Mouse (Mus musculus) liver, embryonic 16.5 days (tissue): Measurements from ENCODE around the gene Hyal1. TPM values are rescaled to one million over a fixed set of nuclear protein-coding genes. Genes with fewer than 3 reads are reported as not detected.

ENCODE experiments used
- ATAC-seq: fragments of 200-750 bp; cut with Nextera tagmentation; 2 replicates; pipeline ENCODE4 v1.8.0; 2017; ENCODE audit warnings: low read depth, mild to moderate bottlenecking, moderate number of reproducible peaks, moderate library complexity
- H3K27ac ChIP-seq: fragments of 300-500 bp; sonication (generic); 2 replicates; pipeline ENCODE4 v1.5.1; 2014; ENCODE audit warnings: mild to moderate bottlenecking, low read length
- H3K27me3 ChIP-seq: fragments of 300-500 bp; sonication (generic); 2 replicates; pipeline ENCODE4 v1.6.1; 2014; ENCODE audit warnings: low read depth, low read length, mixed read lengths; ENCODE audit not compliant: control insufficient read depth, insufficient read depth
- H3K36me3 ChIP-seq: fragments of 300-500 bp; sonication (generic); 2 replicates; pipeline ENCODE4 v1.6.1; 2014; ENCODE audit warnings: mild to moderate bottlenecking; ENCODE audit not compliant: control insufficient read depth, insufficient read depth
- H3K4me1 ChIP-seq: fragments of 300-500 bp; sonication (generic); 2 replicates; pipeline ENCODE4 v1.6.1; 2014; ENCODE audit warnings: low read depth, low read length, mixed read lengths; ENCODE audit not compliant: control insufficient read depth
- H3K4me2 ChIP-seq: fragments of 300-500 bp; sonication (generic); 2 replicates; pipeline ENCODE4 v1.6.1; 2014; ENCODE audit warnings: low read depth, low read length, mixed read lengths
- H3K4me3 ChIP-seq: fragments of 300-500 bp; sonication (generic); 2 replicates; pipeline ENCODE4 v1.5.1; 2014; ENCODE audit warnings: low read depth, mild to moderate bottlenecking, low read length
- H3K9ac ChIP-seq: fragments of 300-500 bp; sonication (generic); 2 replicates; pipeline ENCODE4 v1.6.1; 2014; ENCODE audit warnings: low read depth, low read length
- H3K9me3 ChIP-seq: fragments of 300-500 bp; sonication (generic); replicated peaks from 2 replicates; pipeline ENCODE4 v1.6.1; 2016; ENCODE audit warnings: low read length; ENCODE audit not compliant: control insufficient read depth
- WGBS: fragments of 180-500 bp; shearing (Covaris S2); extraction: QIAGEN DNeasy Blood & Tissue Kit; methylation state at CpG from one replicate; pipeline ENCODE4 v1.1.7; 2014; ENCODE audit not compliant: insufficient replicate concordance; 5-methylcytosine and 5-hydroxymethylcytosine counted together
- polyA plus RNA-seq: library from polyadenylated mRNA; unstranded; fragments of >200 nt; fragmentation: Nextera tagmentation; extraction: Ambion mirVana; gene quantifications from 2 replicates; pipeline ENCODE4 v1.2.1, GENCODE M21; 2015

The Hyal1 gene
- polyA plus RNA-seq, 1 experiment from 2014 or later, result 3.8 TPM

GRCm38 (mm10) chr9:107583174-107583573, 6.4 kb downstream of the Hyal1 start:
- no peak for ATAC-seq
- H3K4me1 ChIP-seq, result peaks cover 41% of the 10 kb centered on the region
- H3K36me3 ChIP-seq, result peaks cover 7% of the 10 kb centered on the region
- no peak overlapping the region; the same call in 1 of the 2 replicates for H3K27ac ChIP-seq
- H3K27me3 ChIP-seq, result no peaks in the 10 kb centered on the region
- H3K4me2 ChIP-seq, result no peak overlapping the region
- no peak overlapping the region for H3K4me3 ChIP-seq
- H3K9ac ChIP-seq, result no peak overlapping the region
- no peaks in the 10 kb centered on the region for H3K9me3 ChIP-seq
- 89% methylated on average over 14 of the region's 14 CpGs for WGBS

- peak overlapping the region; percentile 68 for H3K4me2 ChIP-seq
- peak overlapping the region; percentile 48 for H3K9ac ChIP-seq
- H3K4me3 ChIP-seq, result peak overlapping the region; percentile 59
- H3K36me3 ChIP-seq, result peaks cover 25% of the 10 kb centered on the region
- peaks cover 51% of the 10 kb centered on the region for H3K4me1 ChIP-seq
- 78% methylated on average over 5 of the region's 5 CpGs for WGBS
- peak overlapping the region; percentile 93 for H3K27ac ChIP-seq
- no peaks in the 10 kb centered on the region for H3K27me3 ChIP-seq
- ATAC-seq, result no peak
- H3K9me3 ChIP-seq, result no peaks in the 10 kb centered on the region
Measured at GRCm38 (mm10) chr9:107586504-107586903, 9.8 kb downstream of the Hyal1 start.

GRCm38 (mm10) chr9:107586974-107587832, 10.5 kb downstream of the Hyal1 start, which contains the start of gene Ifrd2:
TSS of gene Ifrd2 (plus strand) at chr9:107587642.
- Histone ChIP-seq H3K9me3 (no peaks in the 10 kb centered on the region), H3K4me1 (peaks cover 44% of the 10 kb centered on the region), H3K4me3 (peak within 1 kb of the TSS; percentile 91), H3K36me3 (peaks cover 32% of the 10 kb centered on the region), H3K4me2 (peak within 1 kb of the TSS; percentile 83), H3K9ac (peak within 1 kb of the TSS; percentile 93), H3K27ac (peak within 1 kb of the TSS; percentile 94), H3K27me3 (no peaks in the 10 kb centered on the region)
- peak; percentile 92 for ATAC-seq
- 6% methylated on average over 46 of the region's 46 CpGs for WGBS

GRCm38 (mm10) chr9:107587833-107588639, 11.3 kb downstream of the Hyal1 start:
- Histone ChIP-seq H3K4me3 (peak overlapping the region; percentile 91), H3K27ac (peak overlapping the region; percentile 94), H3K36me3 (peaks cover 39% of the 10 kb centered on the region), H3K9me3 (no peaks in the 10 kb centered on the region), H3K4me1 (peaks cover 37% of the 10 kb centered on the region), H3K27me3 (no peaks in the 10 kb centered on the region), H3K9ac (peak overlapping the region; percentile 93), H3K4me2 (peak overlapping the region; percentile 83)
- ATAC-seq, result peak; percentile 22
- WGBS, result under 1% methylated on average over 33 of the region's 33 CpGs

- Histone ChIP-seq H3K4me2 (peak overlapping the region; percentile 83), H3K27ac (peak overlapping the region; percentile 94), H3K9ac (peak overlapping the region; percentile 93), H3K36me3 (peaks cover 53% of the 10 kb centered on the region), H3K27me3 (no peaks in the 10 kb centered on the region), H3K4me3 (peak overlapping the region; percentile 91), H3K9me3 (no peaks in the 10 kb centered on the region), H3K4me1 (peaks cover 37% of the 10 kb centered on the region)
- ATAC-seq, result peak; percentile 22
- 59% methylated on average over 25 of the region's 25 CpGs for WGBS
Measured at GRCm38 (mm10) chr9:107590058-107590772, 13.5 kb downstream of the Hyal1 start.

GRCm38 (mm10) chr9:107590773-107591060, 14.0 kb downstream of the Hyal1 start:
- Histone ChIP-seq H3K4me1 (peaks cover 33% of the 10 kb centered on the region), H3K36me3 (peaks cover 53% of the 10 kb centered on the region), H3K27ac (peak overlapping the region; percentile 94), H3K9me3 (no peaks in the 10 kb centered on the region), H3K27me3 (no peaks in the 10 kb centered on the region), H3K4me2 (peak overlapping the region; percentile 83), H3K4me3 (peak overlapping the region; percentile 91), H3K9ac (peak overlapping the region; percentile 14; the same call in 1 of the 2 replicates)
- no peak for ATAC-seq
- WGBS, result 89% methylated on average over 6 of the region's 6 CpGs

- Histone ChIP-seq H3K9ac (no peak overlapping the region), H3K27ac (no peak overlapping the region; the same call in 1 of the 2 replicates), H3K4me3 (no peak overlapping the region), H3K4me2 (no peak overlapping the region), H3K4me1 (peaks cover 25% of the 10 kb centered on the region), H3K27me3 (no peaks in the 10 kb centered on the region), H3K9me3 (no peaks in the 10 kb centered on the region), H3K36me3 (peaks cover 53% of the 10 kb centered on the region)
- 84% methylated on average over 11 of the region's 11 CpGs for WGBS
- ATAC-seq, result no peak
Measured at GRCm38 (mm10) chr9:107593101-107593976, 16.6 kb downstream of the Hyal1 start.
